Mouse (Mus musculus) thymus, adult 2 months (tissue): Measurements from ENCODE around the gene Mettl24.

Experiments used
- CTCF ChIP-seq: fragments of 200-500 bp; IDR thresholded peaks from 2 replicates; pipeline ENCODE4 v1.5.1; 2012; ENCODE audit warnings: mild to moderate bottlenecking, control low read depth, low read length, moderate library complexity, borderline replicate concordance; ENCODE audit not compliant: control insufficient read depth, poor library complexity, insufficient read depth; ENCODE audit errors: extremely low read depth
- POLR2A ChIP-seq: fragments of 200-500 bp; IDR thresholded peaks from 2 replicates; pipeline ENCODE4 v1.6.1; 2012; ENCODE audit warnings: mild to moderate bottlenecking, low read length, control low read depth, moderate library complexity; ENCODE audit not compliant: control insufficient read depth, poor library complexity, insufficient read depth; ENCODE audit errors: extremely low read depth

GRCm38 (mm10) chr10:40683868-40684253 is 779 bp downstream of the Mettl24 start:
- TF ChIP-seq CTCF (no peak), POLR2A (no peak)
